Mouse (Mus musculus): ENCODE data around the gene Ubxn7.

DNA sequence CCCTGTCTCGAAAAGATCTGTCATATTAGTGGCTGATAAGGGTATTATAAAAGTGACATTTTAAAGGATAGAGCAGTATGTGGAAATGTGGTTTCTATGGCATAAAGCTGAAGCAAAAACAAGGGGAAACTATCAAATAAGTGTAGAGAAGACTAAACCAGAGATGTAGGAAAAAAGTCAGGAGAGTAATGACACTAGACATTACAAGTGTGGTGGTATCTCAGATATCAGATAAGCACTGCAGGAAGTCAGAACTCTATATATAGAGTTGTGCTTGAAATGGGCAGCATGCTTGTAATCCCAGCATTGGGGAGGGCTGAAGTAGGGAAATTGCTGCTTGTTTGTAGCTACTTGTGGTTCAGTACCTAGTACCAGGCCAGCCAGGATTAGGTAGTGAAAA, 8.4 kb downstream of the Ubxn7 start:
- TF ChIP-seq CTCF (IDR thresholded peaks at IDR 0.05; ENCODE audit: low read depth, low read length) (no peak), POLR2AphosphoS5 (IDR thresholded peaks at IDR 0.05; ENCODE audit: insufficient replicate concordance, low read depth, low read length) (no peak)

Data from G1E (cell line).